Mouse (Mus musculus) neural tube, embryonic 14.5 days (tissue): Measurements from ENCODE around the gene Gcn1l1. TPM values are rescaled to one million over a fixed set of nuclear protein-coding genes. Genes with fewer than 3 reads are reported as not detected.

Experiments
- ATAC-seq: fragments of 200-750 bp; cut with Nextera tagmentation; 2 replicates; pipeline ENCODE4 v1.8.0; 2017; ENCODE audit warnings: low read depth, mild to moderate bottlenecking, moderate TSS enrichment, moderate library complexity
- H3K27ac ChIP-seq: fragments of 300-500 bp; sonication (generic); 2 replicates; pipeline ENCODE4 v1.5.1; 2014; ENCODE audit warnings: low read depth, mild to moderate bottlenecking, control low read depth, low read length, moderate library complexity, mixed read lengths
- H3K27me3 ChIP-seq: fragments of 300-500 bp; sonication (generic); 2 replicates; pipeline ENCODE4 v1.6.1; 2014; ENCODE audit warnings: low read length; ENCODE audit not compliant: control insufficient read depth, insufficient read depth
- H3K36me3 ChIP-seq: fragments of 300-500 bp; sonication (generic); 2 replicates; pipeline ENCODE4 v1.6.1; 2014; ENCODE audit warnings: low read length, mixed read lengths; ENCODE audit not compliant: control insufficient read depth, insufficient read depth
- H3K4me1 ChIP-seq: fragments of 300-500 bp; sonication (generic); 2 replicates; pipeline ENCODE4 v1.6.1; 2014; ENCODE audit warnings: low read length; ENCODE audit not compliant: control insufficient read depth, insufficient read depth
- H3K4me2 ChIP-seq: fragments of 300-500 bp; sonication (generic); 2 replicates; pipeline ENCODE4 v1.6.1; 2014; ENCODE audit warnings: mild to moderate bottlenecking, low read depth, low read length, control low read depth
- H3K4me3 ChIP-seq: fragments of 300-500 bp; sonication (generic); 2 replicates; pipeline ENCODE4 v1.5.1; 2014; ENCODE audit warnings: low read depth, low read length, control low read depth, mixed read lengths
- H3K9ac ChIP-seq: fragments of 300-500 bp; sonication (generic); replicated peaks from 2 replicates; pipeline ENCODE4 v1.6.1; 2014; ENCODE audit warnings: low read depth, mild to moderate bottlenecking, control low read depth, low read length, mixed read lengths
- H3K9me3 ChIP-seq: fragments of 300-500 bp; sonication (generic); 2 replicates; pipeline ENCODE4 v1.6.1; 2016; ENCODE audit warnings: low read length; ENCODE audit not compliant: control insufficient read depth
- WGBS: fragments of 180-500 bp; shearing (Covaris S2); extraction: QIAGEN DNeasy Blood & Tissue Kit; methylation state at CpG from one replicate; pipeline ENCODE4 v1.1.7; 2014; 5-methylcytosine and 5-hydroxymethylcytosine counted together
- polyA plus RNA-seq: library from polyadenylated mRNA; unstranded; fragments of >200 nt; fragmentation: Nextera tagmentation; extraction: Ambion mirVana; gene quantifications from 2 replicates; pipeline ENCODE4 v1.2.1, GENCODE M21; 2014

Gcn1l1 gene
- polyA plus RNA-seq, 1 experiment from 2014 or later: 45.2 TPM

DNA sequence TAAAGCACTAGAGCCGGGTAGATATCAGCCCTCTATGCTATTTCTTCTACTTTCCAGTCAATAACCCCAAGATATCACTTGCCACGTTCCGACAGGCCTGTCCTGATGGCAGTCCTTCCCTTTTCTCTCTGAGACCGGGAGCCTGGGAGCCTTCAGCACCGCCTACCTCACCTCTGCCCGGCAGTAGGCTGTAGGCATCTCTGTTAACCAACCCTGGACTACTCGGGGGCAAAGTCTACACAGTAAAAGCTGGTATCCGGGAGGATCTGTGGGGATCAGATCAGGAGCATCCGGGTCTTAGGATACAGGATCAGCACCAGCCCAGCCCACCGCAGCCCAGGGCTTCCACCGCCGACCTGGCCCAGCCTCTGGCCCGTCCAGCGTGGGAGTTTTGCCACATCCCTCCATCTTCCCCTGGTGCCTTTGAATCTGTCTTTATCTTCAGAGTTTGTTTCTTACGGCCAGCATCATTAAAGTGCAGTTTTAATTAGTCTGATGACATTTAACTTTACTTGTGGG lies 42.0 kb upstream of the Gcn1l1 start:
- H3K36me3 ChIP-seq: no peaks in the 10 kb centered on the region
- ATAC-seq: no peak
- peaks cover 3% of the 10 kb centered on the region; the same call in 1 of the 2 replicates for H3K4me1 ChIP-seq
- no peak overlapping the region for H3K4me3 ChIP-seq
- no peaks in the 10 kb centered on the region for H3K9me3 ChIP-seq
- 80% methylated on average over 15 of the region's 15 CpGs for WGBS
- H3K9ac ChIP-seq: no peak overlapping the region
- H3K27me3 ChIP-seq: no peaks in the 10 kb centered on the region
- no peak overlapping the region for H3K27ac ChIP-seq
- no peak overlapping the region for H3K4me2 ChIP-seq

DNA sequence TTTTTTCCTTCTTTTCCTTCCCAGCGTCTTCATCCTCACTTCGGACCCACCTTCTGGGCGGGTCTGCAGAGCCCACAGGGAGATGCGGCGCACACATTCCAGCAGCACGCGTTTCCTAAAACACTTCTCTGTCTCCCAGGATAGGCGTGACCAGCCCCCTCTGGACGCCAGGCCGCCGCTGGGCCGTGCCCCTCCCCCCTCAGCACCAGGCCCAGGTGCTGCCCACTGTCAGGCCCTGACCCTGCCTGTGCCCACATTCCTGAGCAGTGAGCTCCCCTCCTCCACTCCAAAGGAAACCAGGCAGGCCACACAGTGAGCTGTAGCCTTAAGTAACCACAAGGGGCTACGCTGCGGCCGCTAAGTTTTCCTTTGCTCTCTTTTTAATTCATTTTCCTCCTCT lies 41.1 kb upstream of the Gcn1l1 start:
- 10% methylated on average over 15 of the region's 15 CpGs for WGBS
- Histone ChIP-seq H3K4me3 (no peak overlapping the region), H3K9ac (0 out of 2 replicates have a peak overlapping the region, but pooled peaks have one; percentile 16), H3K27ac (no peak overlapping the region), H3K4me1 (peaks cover 3% of the 10 kb centered on the region; the same call in 1 of the 2 replicates), H3K9me3 (no peaks in the 10 kb centered on the region), H3K27me3 (no peaks in the 10 kb centered on the region), H3K36me3 (no peaks in the 10 kb centered on the region), H3K4me2 (no peak overlapping the region)
- ATAC-seq: no peak; the same call in 1 of the 2 replicates

DNA sequence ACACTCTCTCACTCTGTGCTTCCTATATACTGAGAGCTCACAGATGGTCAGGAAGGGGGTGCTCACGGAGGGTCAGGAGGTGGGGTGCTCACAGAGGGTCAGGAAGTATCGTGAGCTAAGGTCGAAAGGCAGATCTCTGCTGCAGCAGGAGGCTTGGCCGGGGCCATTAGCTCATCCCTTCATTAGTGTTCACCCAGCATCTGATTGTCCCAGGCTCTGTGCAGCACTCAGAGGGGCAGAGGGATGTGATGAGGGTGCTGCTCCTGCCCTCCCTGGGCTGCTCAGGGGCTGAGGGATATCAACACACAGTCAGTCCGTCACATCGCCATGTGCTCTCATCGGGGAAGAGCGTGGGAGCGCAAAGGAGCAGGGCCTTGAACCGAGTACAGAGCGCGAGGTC lies 40.6 kb upstream of the Gcn1l1 start:
- WGBS: 54% methylated on average over 12 of the region's 12 CpGs
- Histone ChIP-seq H3K4me3 (no peak overlapping the region), H3K27ac (no peak overlapping the region), H3K9me3 (no peaks in the 10 kb centered on the region), H3K9ac (no peak overlapping the region), H3K36me3 (no peaks in the 10 kb centered on the region), H3K4me2 (no peak overlapping the region), H3K27me3 (no peaks in the 10 kb centered on the region), H3K4me1 (peaks cover 5% of the 10 kb centered on the region; the same call in 1 of the 2 replicates)
- ATAC-seq: no peak

DNA sequence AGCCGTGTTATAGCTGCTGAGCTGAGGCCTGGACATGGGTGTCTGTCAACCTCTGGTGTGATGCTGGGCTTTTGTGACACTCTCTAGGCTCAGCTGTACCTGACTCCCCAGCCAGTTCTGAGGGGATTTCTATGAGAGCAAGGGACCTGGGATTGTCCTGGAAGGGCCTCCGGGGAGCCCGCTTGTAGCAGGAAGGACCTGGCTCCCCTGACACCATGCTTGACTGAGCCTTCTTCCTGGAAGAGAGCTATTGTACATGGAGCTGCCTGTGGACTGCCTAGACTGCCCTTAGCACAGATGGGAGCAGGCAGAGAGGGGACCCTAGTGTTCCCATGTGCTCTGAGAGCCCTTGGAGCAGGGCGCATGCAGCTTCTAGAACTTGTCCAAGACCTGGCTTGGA lies 39.6 kb upstream of the Gcn1l1 start:
- Histone ChIP-seq H3K4me3 (no peak overlapping the region), H3K9me3 (no peaks in the 10 kb centered on the region), H3K27me3 (no peaks in the 10 kb centered on the region), H3K4me2 (no peak overlapping the region), H3K9ac (no peak overlapping the region), H3K4me1 (peaks cover 5% of the 10 kb centered on the region; the same call in 1 of the 2 replicates), H3K27ac (no peak overlapping the region), H3K36me3 (no peaks in the 10 kb centered on the region)
- no peak for ATAC-seq
- 90% methylated on average over 4 of the region's 4 CpGs for WGBS

DNA sequence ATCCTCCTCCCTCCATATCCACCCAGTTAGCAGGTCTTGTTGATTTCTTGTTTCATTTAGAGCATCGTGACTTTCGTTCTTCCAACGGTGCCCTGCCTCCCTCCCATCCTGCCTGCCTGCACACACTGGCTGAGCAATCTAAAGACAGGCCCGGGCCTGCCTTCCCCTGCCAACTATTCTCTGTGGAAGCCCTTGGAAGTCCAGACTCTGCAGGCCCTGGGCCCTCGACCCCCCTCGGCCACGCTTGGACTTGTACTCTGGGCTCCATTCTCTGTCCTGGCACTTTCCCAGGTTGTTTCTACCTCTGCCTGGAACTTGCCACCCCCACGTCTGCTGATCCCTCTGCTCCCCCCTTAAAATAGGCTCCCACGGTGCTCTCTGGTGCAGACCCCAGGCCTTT lies 39.1 kb upstream of the Gcn1l1 start:
- no peaks in the 10 kb centered on the region for H3K36me3 ChIP-seq
- H3K27ac ChIP-seq: no peak overlapping the region
- no peak overlapping the region for H3K4me2 ChIP-seq
- H3K9me3 ChIP-seq: no peaks in the 10 kb centered on the region
- H3K4me3 ChIP-seq: no peak overlapping the region
- WGBS: 85% methylated on average over 9 of the region's 9 CpGs
- no peaks in the 10 kb centered on the region for H3K27me3 ChIP-seq
- peaks cover 6% of the 10 kb centered on the region; the same call in 1 of the 2 replicates for H3K4me1 ChIP-seq
- no peak overlapping the region for H3K9ac ChIP-seq
- no peak for ATAC-seq

DNA sequence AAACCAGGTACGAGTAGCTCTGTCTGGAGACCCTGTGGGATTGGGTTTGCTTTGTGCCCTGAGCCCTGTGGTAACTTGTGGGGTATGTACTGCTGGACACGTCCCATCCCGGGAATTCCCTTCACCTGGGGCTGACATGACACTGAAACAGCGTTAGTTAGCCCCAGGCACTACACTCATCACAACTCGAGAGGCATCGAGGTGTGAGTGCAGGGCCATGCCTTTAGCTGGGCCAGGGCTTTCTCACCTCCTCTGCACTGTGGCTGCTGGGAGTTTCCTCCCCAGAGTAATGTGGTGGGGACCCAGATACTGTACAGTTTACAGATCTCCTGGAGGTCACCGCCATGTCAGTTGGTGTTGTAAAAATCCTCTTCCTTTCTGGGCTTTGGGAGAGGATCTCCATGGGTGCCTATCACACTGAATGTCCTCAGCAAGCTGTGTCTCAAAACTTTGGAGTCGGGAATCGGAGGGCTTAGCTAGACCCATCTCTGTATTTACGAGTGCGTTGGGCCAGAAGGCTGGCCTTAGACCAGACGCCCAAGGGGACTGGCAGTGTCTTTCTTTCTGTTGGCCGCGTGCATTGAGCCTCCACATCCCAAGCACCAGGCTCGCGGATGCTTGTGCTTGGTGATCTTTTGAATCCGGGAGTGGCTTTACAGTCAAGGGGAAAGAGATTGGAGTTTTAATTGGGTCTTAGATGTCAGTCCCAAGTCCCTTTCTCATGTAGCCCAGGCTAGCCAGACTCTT lies 38.4 kb upstream of the Gcn1l1 start:
- no peak for ATAC-seq
- Histone ChIP-seq H3K9me3 (no peaks in the 10 kb centered on the region), H3K4me2 (no peak overlapping the region), H3K9ac (no peak overlapping the region), H3K4me3 (no peak overlapping the region), H3K4me1 (peaks cover 13% of the 10 kb centered on the region), H3K27ac (no peak overlapping the region), H3K36me3 (no peaks in the 10 kb centered on the region), H3K27me3 (no peaks in the 10 kb centered on the region)
- 87% methylated on average over 17 of the region's 17 CpGs for WGBS

DNA sequence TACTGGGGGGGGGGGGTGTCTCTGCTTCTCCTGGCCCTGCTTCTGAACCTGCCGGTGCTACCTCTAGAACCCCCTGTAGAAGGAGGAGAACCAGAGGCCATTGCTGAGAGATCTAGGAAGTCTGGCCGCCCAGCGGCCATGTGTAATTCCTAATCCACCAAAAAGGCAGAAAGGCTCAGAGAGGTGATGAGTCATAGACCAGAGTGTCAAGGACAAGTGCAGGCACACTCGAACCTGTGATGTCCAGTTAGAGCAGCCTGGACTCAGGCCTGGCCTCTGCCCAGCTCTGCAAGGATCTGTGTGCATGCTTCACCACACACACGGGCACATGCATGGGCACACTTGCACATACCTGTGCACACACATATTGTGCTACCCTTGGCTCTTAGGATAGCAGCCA lies 36.9 kb upstream of the Gcn1l1 start:
- 87% methylated on average over 5 of the region's 5 CpGs for WGBS
- H3K27ac ChIP-seq: no peak overlapping the region
- H3K4me2 ChIP-seq: no peak overlapping the region
- ATAC-seq: no peak
- no peak overlapping the region for H3K4me3 ChIP-seq
- H3K36me3 ChIP-seq: no peaks in the 10 kb centered on the region
- no peaks in the 10 kb centered on the region for H3K9me3 ChIP-seq
- no peaks in the 10 kb centered on the region for H3K27me3 ChIP-seq
- no peak overlapping the region for H3K9ac ChIP-seq
- H3K4me1 ChIP-seq: peaks cover 21% of the 10 kb centered on the region

DNA sequence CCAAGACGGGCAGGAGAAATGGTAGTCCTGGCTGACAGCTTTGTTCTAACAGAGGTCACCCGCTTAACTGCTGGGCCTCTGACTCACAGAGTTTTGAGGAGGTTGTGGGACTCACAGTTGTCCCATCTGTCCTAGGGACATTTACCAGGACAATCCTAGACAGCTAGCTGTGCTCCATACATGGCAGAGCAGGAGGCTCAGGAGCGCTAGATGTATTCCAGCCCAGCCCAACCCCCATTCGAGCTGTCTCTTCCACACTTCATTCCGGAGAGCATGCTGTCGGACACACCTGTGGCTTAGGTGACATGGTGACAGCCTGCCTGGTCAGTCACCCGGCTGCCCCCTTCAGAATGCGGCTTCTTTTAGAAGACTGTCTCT lies 35.7 kb upstream of the Gcn1l1 start:
- Histone ChIP-seq H3K9ac (no peak overlapping the region), H3K9me3 (no peaks in the 10 kb centered on the region), H3K4me3 (no peak overlapping the region), H3K4me2 (no peak overlapping the region), H3K36me3 (no peaks in the 10 kb centered on the region), H3K27ac (peak overlapping the region; percentile 34; the same call in 1 of the 2 replicates), H3K27me3 (no peaks in the 10 kb centered on the region), H3K4me1 (peaks cover 19% of the 10 kb centered on the region)
- whole genome bisulfite sequencing: 76% methylated on average over 8 of the region's 8 CpGs
- ATAC-seq: no peak

DNA sequence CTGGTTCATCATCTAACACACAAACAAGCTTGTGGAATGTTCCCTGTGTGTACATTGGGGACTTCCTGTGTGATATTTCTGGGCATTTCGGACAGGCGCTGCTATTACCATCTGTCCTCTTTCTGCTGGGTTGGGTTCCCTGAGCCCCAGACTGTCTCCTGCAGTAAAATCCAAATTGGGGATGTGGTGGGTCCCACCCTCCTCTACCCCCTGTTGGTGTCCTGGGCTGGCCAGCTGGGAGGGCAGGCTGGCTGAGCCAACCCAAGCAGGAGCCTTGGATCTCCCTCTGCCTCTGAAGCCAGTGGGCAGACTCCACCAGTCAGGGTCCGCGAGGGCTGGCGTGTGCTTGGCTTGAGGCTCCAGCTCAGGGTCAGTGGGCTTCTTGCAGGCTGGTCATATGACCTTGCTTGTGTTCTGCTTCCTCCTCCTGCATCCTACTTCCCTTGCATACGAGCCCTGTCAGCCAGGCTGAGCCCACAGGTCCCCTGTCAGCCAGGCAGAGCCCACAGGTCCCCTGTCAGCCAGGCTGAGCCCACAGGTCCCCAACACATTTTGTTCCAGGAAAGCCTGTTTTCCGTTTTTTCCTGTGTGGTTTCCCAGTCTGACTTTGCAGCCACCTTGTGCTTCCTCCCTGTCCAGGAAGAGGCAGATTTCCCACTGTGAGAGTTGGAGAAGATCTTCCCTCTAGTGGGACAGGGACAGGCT lies 35.2 kb upstream of the Gcn1l1 start:
- no peaks in the 10 kb centered on the region for H3K27me3 ChIP-seq
- no peak overlapping the region for H3K4me3 ChIP-seq
- no peak overlapping the region for H3K27ac ChIP-seq
- H3K9me3 ChIP-seq: no peaks in the 10 kb centered on the region
- H3K9ac ChIP-seq: no peak overlapping the region
- peaks cover 19% of the 10 kb centered on the region for H3K4me1 ChIP-seq
- no peaks in the 10 kb centered on the region for H3K36me3 ChIP-seq
- no peak for ATAC-seq
- WGBS: 77% methylated on average over 7 of the region's 7 CpGs
- H3K4me2 ChIP-seq: no peak overlapping the region
